Mouse (Mus musculus) layer of hippocampus, postnatal 10 days (tissue): Measurements from ENCODE around the gene Amph. TPM values are rescaled to one million over a fixed set of nuclear protein-coding genes. Genes with fewer than 3 reads are reported as not detected.
"Not testable (repeated sequence)": the region's sequence is repeated elsewhere in the genome, so short reads cannot be mapped to it uniquely, and the experiment has no call there.

Experiments
- DNase-seq, 2 experiments: peaks; one replicate each; pipeline ENCODE4 v3.0.0; 2021; ENCODE audit warnings: low spot score in 2 of 2
- total RNA-seq, 2 experiments: library from RNA; stranded (reverse); gene quantifications; 2 replicates each; pipeline ENCODE4 v1.2.3; 2021

The Amph gene
- total RNA-seq, 2 experiments from 2014 or later: 243 to 261 TPM

DNA sequence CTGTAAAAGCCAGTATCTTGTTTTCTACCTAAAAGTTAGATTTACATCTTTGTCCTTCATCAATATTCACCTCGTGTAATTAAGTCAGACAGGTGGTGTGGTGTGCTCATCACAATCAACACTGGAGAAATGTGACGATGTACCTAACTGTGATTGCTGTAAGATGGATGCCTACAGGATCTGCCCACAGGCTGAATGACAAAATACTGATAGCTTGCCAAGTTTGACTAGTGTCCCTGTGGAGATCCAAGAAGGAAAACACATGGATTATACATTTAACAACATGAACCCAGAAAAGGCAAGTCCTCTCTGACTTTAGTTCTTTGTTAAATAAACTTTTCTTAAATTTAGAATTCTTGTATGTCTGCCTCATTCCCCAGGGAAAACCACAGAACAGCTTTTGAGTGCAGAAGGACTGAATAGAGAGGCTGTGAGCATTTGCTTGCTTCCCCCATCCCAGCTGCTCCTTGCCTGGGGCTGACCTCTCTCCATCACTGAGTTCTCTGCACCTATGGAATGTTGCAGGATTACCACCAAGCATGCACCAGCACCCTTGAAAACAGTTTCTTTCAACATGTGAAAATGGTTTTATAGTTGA lies 77.2 kb downstream of the Amph start:
- no peak for DNase-seq

- DNase-seq: no peak
These were observed 77.9 kb downstream of the Amph start for GRCm38 (mm10) chr13:19025906-19026305.

DNA sequence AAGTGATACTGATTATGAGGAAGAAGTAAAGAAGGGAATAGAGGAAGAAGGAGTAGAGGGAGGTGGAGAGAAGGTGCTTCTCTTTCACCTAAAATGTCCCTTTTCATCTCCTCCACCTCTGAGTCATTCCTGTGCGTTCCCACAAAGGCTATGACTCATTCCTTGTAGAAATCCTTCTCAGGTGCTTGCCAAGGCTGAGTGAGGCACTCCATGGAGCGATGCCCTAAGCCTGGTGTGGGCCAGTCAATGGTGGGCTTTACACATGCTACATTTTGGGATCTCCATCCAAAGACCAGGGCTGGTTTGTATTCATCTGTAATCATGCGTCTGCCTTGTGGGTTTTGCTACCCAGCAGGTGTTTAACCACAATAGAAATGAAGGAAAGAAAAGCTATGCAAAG lies 78.9 kb downstream of the Amph start:
- no peak for DNase-seq

GRCm38 (mm10) chr13:19027766-19028350 lies 79.9 kb downstream of the Amph start:
- peak; percentile 27 to 50 for DNase-seq

DNA sequence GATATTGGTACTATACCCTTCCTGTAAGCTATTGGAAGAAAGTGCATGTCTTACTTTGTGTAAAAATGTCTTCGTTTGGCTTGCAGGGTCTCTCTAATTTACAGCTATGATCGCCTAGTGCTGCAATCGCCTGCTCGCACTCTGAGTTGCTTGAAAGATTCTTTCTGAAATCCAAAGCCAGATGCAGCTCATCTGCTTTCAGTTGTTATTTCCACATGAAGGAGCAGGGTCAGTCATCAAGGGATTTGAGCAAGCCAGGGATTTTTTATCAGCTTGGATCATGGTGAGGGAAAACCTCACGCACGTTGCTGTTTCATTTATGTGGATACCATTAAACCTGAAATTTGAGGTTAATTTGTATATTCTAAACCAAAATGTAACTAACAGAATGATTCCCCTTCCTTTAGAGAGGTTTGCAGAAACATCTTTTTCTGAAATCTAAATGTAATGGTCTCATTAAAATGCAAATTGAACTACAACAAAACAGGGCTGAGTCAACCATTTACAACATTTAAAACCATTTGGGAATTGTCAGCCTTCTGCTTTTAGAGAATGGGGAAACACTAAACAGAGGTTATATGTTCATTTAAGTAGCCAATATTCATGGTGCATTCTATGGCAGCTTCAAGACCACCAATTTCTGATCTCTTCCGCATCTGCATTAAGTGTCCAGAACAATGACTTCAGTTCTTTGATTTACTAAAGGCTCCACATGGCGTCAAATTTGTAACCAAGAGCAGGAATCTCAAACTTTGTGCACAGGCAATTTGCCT lies 84.1 kb downstream of the Amph start:
- DNase-seq: no peak

- DNase-seq: no peak
These were observed 104.1 kb downstream of the Amph start for GRCm38 (mm10) chr13:19052090-19052489.

- DNase-seq: no peak
These were observed 106.5 kb downstream of the Amph start for GRCm38 (mm10) chr13:19054504-19054903.

- DNase-seq: no peak
These were observed 124.3 kb downstream of the Amph start for GRCm38 (mm10) chr13:19072261-19072660.

- no peak for DNase-seq
These were observed 129.4 kb downstream of the Amph start for GRCm38 (mm10) chr13:19077427-19077826.

DNA sequence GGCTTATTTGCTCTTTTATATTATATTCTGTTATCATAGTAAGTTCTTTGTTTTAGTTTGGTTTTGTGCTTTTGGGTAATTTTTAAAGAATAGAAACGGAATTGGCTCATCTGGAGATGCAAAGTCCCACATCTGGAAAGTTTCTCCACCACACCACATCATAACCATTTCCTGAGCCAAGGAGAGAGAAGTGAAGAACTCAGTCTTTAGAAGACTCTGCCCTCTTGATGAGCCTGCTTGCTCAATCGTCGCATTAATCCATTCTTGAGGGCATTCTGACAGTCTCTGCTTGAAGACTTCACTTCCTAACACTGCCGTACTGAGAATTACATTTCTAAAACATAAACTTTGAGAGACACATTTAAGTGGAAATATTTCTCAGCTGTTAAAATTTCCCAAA lies 133.9 kb downstream of the Amph start:
- no peak for DNase-seq

- DNase-seq: no peak
These were observed 146.6 kb downstream of the Amph start for GRCm38 (mm10) chr13:19094571-19094970.

DNA sequence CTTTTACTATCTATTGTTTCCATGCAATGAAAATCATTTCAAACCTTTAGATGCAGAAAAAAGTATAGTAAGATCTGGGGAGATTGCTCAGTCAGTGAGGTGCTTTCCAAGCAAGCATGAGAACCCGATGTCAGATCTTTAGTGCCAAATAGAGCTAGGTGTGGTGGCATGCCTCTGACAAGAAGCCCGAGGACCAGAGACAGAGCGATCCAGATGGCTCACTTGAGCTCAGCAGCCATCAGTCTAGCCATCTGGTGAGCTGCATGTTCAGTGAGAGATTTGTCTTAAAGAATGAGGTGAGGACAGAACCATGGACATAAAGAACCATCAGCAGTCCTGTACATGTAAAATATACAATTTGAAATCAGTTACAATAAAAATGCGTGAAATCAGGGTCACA lies 149.1 kb downstream of the Amph start:
- DNase-seq: no peak

- peak; percentile 22 to 28 for DNase-seq
These were observed 153.9 kb downstream of the Amph start for GRCm38 (mm10) chr13:19101889-19102402.

DNA sequence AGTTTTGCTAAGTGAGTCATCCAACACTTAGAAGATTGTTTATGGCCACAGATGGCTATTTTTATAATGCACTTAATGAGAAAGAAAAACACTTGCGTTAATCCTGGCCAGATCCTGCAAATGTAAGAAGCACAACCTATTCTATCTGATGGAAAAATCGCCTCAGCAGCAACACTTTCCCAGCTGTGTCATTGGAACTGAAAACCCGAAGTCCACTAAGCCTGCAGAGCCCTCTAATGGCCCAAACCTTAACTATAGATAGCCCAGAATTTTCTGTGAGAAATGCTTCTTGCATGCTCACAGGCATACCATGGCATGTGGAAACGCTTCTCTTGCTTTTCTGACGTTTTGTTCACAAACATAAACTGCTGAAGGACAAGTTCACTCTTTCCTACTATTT lies 158.4 kb downstream of the Amph start:
- peak in 1 of 2 experiments; percentile 6 for DNase-seq

- DNase-seq: no peak
These were observed 161.3 kb downstream of the Amph start for GRCm38 (mm10) chr13:19109331-19109730.

DNA sequence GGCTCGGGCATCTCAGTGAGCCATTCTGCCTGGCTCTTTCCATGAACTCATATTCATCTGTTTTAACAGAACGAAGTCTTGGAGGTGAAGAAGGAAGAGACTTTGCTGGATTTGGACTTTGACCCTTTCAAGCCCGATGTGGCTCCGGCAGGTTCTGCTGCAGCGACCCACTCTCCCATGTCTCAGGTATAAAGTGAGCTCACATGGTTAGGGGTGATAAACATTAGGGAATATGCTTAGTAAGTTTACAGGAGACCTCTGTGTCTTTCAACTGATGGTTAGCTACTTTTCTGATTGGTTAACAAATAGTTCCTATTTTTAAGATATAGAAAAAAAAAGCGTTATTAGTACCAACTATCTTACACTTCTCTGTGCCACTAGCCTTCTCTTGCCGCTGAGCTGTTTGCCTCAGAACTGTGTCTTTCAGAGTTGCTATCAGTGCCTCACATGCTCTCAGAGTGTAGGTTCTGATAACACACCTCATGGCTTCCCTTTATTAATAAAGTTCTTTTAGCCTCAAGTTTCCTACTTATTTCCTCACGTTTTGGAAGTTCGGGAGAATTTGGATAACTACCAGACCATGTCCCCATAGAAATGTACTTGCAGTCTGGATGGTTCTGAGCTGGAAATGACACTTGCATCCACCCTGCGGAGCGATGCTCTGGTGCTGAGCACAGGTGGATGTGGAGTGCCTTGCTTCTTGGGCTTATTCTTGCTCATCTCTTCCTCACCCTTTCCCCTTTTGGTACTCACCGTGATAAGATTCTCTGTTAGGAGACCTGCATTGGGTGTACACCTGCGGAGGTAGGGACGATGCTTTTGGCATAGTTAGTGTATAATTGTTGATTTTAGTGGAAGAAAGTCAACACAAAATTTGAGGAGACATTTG lies 165.3 kb downstream of the Amph start:
- DNase-seq: no peak

- not testable (repeated sequence) for DNase-seq
These were observed 166.8 kb downstream of the Amph start for GRCm38 (mm10) chr13:19114761-19115160.

DNA sequence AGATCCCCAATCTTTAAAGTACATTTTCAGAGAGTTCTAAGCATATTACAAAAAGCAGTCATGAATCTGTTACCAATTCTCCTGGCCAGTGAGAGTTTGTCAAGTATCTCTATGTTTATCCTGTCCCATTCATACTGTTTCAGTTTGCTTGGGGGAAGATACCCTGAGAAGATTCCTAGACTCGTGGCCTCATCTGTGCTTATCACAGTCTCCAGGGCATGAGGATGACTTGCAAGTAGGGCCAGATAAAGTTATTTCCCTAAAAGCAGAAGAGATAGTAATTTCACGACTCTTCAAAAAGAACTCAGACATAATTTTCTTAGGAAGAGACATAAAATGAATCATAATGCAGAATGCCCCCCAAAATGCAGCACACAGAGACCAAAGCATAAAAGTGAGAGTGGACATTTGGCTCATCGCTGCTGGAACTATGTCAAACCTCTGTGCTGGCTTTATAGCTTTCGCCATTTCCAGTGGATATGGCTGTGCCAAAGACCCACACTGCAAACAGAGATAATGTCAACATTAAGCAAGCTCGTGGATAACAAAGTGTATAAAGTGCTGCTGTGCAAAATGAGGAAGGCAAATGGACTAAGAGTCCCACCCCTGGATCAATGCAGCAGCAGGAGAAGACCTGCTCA lies 179.0 kb downstream of the Amph start:
- DNase-seq: no peak

- peak; percentile 60 to 63 for DNase-seq
These were observed 185.8 kb downstream of the Amph start for GRCm38 (mm10) chr13:19133833-19134232.

GRCm38 (mm10) chr13:19137212-19137611 lies 189.2 kb downstream of the Amph start:
- no peak for DNase-seq

GRCm38 (mm10) chr13:19137932-19138331 lies 189.9 kb downstream of the Amph start:
- DNase-seq: no peak
